Mouse (Mus musculus) ES-E14 (cell line): ENCODE measurements at regions not wholly inside any gene's neighbourhood (a gene's known extent, or its start where the extent isn't known, plus 50 kb on each side); places are given as distances from the start of the nearest gene placed in this dataset.

Experiments
- CHD2 ChIP-seq: IDR thresholded peaks from 2 replicates; pipeline ENCODE4 v1.6.1; 2014; ENCODE audit warnings: mild to moderate bottlenecking, low read depth, low read length, inconsistent platforms
- HCFC1 ChIP-seq: IDR thresholded peaks from 2 replicates; pipeline ENCODE4 v1.6.1; 2012; ENCODE audit warnings: low read length, inconsistent platforms, borderline replicate concordance; ENCODE audit not compliant: insufficient read depth
- MAFK ChIP-seq: IDR thresholded peaks from 2 replicates; pipeline ENCODE4 v1.6.1; 2014; ENCODE audit warnings: mild to moderate bottlenecking, low read depth, low read length, inconsistent platforms; ENCODE audit not compliant: insufficient read depth
- ZC3H11A ChIP-seq: IDR thresholded peaks from 2 replicates; pipeline ENCODE4 v1.6.1; 2012; ENCODE audit warnings: low read depth, mild to moderate bottlenecking, inconsistent platforms, low read length, borderline replicate concordance
- ZNF384 ChIP-seq: IDR thresholded peaks from 2 replicates; pipeline ENCODE4 v1.6.1; 2012; ENCODE audit warnings: low read depth, low read length, inconsistent platforms

GRCm38 (mm10) chr6:55581106-55581505 lies 100.0 kb downstream of the Neurod6 start:
- TF ChIP-seq ZC3H11A (no peak), CHD2 (no peak), MAFK (no peak), HCFC1 (no peak), ZNF384 (no peak)
